Mouse (Mus musculus) cerebellum, adult (tissue): ENCODE results near the gene Dcp1b.

Experiments
- ATAC-seq: cut with Nextera tagmentation; 2 replicates; pipeline ENCODE4 v1.9.2; 2017; ENCODE audit warnings: mild to moderate bottlenecking, moderate library complexity, mixed read lengths; ENCODE audit not compliant: insufficient number of reproducible peaks, low FRiP score, low TSS enrichment

The Dcp1b gene

GRCm38 (mm10) chr6:119225731-119226130, 50.7 kb downstream of the Dcp1b start:
- ATAC-seq = no peak

GRCm38 (mm10) chr6:119227001-119227400, 51.9 kb downstream of the Dcp1b start:
- no peak for ATAC-seq

GRCm38 (mm10) chr6:119228861-119229603, 54.0 kb downstream of the Dcp1b start:
- no peak for ATAC-seq

GRCm38 (mm10) chr6:119233066-119233465, 58.0 kb downstream of the Dcp1b start:
- ATAC-seq = no peak

- no peak for ATAC-seq
These were observed 60.4 kb downstream of the Dcp1b start for GRCm38 (mm10) chr6:119235441-119235840.

- ATAC-seq = no peak
These were observed 61.2 kb downstream of the Dcp1b start, which contains the start of gene Cacna2d4 for GRCm38 (mm10) chr6:119236241-119236640. Cacna2d4 (plus strand) TSS chr6:119236526.

- ATAC-seq = peak; percentile 71
These were observed 62.5 kb downstream of the Dcp1b start for GRCm38 (mm10) chr6:119237427-119237989.

- ATAC-seq = peak; percentile 13; the same call in 1 of the 2 replicates
These were observed 64.4 kb downstream of the Dcp1b start for GRCm38 (mm10) chr6:119239341-119240005.

- ATAC-seq = no peak
These were observed 65.2 kb downstream of the Dcp1b start for GRCm38 (mm10) chr6:119240256-119240655.

- no peak for ATAC-seq
These were observed 66.0 kb downstream of the Dcp1b start for GRCm38 (mm10) chr6:119240871-119241705.

GRCm38 (mm10) chr6:119246082-119246481, 71.0 kb downstream of the Dcp1b start:
- no peak for ATAC-seq

GRCm38 (mm10) chr6:119248578-119248977, 73.5 kb downstream of the Dcp1b start:
- no peak for ATAC-seq

- ATAC-seq = no peak
These were observed 74.7 kb downstream of the Dcp1b start for GRCm38 (mm10) chr6:119249726-119250125.

GRCm38 (mm10) chr6:119251704-119252103, 76.7 kb downstream of the Dcp1b start:
- no peak for ATAC-seq
